Mouse (Mus musculus) monocyte, adult 5-6 weeks (primary cell): ENCODE measurements around the gene Exoc8. TPM values are rescaled to one million over a fixed set of nuclear protein-coding genes. Genes with fewer than 3 reads are reported as not detected.
A peak's percentile ranks its signal among the peaks of the same experiment; 100 is the strongest.

Experiments
- ATAC-seq: fragments of 153-309, 156-312 bp; replicated peaks from 2 replicates; pipeline ENCODE4 v1.8.0; 2017; ENCODE audit warnings: mild to moderate bottlenecking; ENCODE audit not compliant: low TSS enrichment, insufficient number of reproducible peaks, severe bottlenecking, poor library complexity, low FRiP score
- total RNA-seq: library from RNA; stranded (forward); fragments of 200-1000, 200-491, 200-594 nt; gene quantifications from 3 replicates; pipeline ENCODE4 v1.2.3, GENCODE M21; 2017

Exoc8 gene
- total RNA-seq, 1 experiment from 2014 or later: 13.2 TPM

DNA sequence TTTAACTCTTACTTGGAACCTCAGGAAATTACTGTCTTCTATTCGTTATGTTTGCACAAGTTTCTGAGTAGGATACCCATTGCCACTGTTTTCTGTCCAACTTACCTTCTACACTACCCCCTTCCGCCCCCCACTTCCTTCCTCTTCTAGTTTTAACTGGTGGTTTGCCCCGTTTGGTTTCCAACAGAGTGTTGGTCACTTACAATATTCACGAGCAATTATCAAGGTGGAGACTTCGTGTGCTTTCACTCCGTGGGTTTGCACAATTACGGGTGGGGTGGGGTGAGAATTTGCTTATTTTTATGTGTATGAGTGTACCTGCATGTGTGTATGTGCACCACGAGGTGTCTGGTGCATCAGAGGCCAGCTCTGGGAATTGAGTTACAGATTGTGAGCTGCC lies 33.8 kb downstream of the Exoc8 start:
- no peak for ATAC-seq

DNA sequence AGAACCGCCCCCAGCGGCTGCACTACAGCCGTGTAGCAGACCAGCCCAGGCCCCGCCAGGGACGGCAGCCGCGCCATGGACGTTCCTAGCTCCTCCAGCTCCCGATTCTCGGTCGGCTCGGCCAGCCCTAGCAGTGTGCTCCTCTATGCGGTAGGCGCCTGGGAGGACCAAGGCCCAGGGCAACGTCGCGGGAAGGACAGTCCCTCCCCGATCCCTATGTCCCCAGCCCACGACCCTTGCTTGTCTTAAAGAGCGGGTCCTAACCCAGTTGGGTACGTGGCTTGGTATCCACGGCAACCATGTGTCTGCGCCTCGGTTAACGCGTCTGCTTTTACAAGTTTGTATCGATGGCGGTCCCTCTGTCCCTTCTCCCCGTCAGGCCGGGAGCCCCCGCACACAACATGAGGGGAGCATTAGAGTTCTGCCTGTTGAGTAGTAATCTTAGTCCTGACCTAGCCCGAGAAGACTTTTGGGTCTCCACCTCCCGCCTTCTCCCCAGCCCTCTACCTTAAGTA lies 34.3 kb downstream of the Exoc8 start:
- ATAC-seq: no peak; the same call in 1 of the 2 replicates

DNA sequence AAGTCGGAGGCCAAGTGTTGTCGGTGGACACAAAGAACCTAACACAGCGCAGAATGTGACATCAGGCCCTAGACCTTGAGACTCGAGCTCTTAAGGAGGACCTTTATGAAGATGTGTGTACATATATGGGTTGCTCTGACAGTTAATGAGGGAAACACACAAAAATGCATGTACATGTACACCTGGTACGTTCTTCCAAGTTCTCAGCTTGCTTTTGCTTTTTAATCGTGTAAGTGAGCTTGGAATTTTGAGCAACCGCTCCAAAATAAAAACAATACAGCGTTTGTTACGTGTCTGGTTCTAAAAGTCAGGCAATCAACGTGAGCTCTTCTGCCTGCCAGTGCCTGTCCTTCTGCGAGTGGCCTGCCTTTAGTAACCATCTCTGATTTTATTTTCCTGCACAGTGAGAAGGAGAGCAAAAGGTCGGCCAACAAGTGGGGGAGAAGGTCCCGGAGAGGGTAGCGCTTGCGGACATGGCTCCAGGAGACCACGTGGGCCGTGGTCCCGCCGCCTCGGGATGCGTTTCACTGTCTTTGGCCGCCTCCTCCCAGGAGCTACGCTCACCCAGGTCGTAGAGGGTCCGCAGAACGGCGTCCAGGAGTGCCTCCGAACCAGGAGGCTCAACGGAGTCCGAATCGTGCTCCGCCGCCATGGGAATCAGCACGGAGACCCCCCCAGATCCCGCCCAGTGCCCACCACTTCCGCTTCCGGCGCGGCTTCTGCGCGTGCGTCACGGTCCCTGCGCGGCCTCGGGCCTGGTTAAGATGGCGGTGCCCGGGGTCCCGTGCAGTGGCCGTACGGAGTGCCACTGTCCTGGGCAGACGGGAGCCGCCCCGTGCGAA lies 35.0 kb downstream of the Exoc8 start, which contains the start of the genes Gnpat and 2810004N23Rik:
Gene Gnpat (plus strand): TSS at position 713 of the 842 bp plus-strand sequence.
Gene 2810004N23Rik (minus strand): TSS at position 800 of the 842 bp plus-strand sequence.
- ATAC-seq: peak; percentile 56

DNA sequence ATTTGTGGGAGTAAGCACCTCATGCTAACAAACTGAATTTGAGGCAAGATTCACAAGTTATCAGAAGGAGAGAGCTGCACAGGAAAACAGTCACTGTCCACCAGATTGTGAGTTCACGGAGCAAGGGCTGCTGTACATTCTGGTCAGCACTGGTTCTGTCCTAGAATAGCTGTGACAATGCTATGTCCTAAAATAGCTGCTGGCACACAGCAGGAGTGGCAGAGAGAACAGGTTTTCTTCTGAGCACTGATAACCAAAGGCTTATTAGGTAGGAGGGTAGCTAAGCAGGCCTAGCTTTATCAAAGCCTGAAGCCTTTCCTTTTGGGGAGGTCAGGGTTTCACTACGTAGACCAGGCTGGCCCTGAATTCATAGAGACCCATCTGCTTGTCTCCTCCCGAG lies 37.3 kb downstream of the Exoc8 start:
- no peak for ATAC-seq

DNA sequence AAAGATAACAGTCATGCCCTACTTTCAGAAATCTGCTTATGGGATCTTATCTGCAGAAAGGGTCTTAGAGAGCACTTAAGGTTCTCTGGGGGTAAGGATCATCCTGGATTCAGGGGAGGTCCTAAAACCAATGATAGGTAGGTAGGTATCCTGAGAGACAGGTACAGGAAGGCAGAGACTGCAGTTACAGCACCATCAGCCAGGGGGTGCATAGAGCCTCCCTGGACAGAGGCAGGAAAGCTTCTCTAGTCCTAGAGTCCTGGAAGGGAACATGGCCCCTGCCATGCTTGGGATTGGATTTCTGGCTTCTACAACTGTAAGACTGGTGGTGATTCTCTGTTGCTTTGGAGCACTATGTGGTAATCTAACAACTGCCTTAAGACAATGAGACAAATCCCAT lies 38.0 kb downstream of the Exoc8 start:
- ATAC-seq: 0 out of 2 replicates have a peak, but pooled peaks have one; percentile 29

DNA sequence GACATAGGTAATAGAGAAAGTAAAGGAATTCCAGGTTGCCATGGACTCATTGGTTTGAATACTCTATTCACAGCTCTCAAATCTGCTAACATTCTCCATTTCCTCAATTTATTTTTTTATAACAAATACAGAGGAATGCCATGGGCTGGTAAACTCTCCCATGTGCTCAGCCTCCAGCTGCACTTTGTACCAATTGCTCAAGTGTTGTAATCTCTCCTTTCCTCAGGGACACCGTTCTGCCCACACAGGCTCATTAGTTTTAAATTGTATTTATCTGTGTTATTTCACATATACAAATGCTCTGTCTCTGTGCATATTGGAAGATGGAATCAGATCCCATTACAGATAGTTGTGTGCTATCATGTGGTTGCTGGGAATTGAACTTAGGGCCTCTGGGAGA lies 44.0 kb downstream of the Exoc8 start:
- no peak for ATAC-seq

DNA sequence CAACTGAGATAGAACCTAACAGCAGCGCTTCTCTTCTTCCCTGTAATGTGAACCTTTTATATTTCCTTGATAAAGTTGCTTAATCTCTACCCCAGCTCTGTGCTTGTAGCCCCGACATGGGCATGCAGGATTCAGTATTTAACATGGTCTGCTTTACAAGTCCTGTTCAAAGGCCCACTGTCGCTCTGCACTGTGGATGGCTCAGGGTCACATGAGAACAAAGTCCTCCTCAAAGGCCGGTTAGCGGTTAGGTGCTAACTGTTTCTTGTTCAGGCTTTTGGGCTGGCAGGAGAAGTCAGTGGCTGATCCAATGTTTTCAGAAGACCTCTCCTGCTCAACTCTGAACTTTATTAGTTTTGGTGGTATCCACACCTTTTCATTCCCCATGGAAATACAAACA lies 51.9 kb downstream of the Exoc8 start:
- no peak for ATAC-seq

DNA sequence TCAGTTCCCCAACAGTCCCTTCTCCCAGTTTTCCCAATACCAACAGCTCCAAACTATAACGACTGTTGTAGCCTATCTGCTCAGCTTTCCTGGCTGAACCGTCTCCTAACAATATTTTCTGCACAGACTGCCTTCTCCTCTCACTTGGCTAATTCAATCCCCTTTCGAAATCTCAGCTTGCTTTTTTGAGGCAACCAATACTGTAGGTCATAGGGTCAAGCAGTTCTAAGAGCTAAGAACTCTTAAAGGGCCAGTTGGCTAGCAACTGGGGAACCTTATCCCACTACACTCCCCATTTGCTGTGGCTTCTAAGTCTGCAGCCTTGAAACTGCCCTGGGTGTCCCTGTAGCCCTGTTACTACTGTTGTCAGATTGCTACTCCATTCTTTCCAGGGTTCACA lies 52.4 kb downstream of the Exoc8 start:
- ATAC-seq: no peak

Other genes starting within 250 kb of the Exoc8 start
- 1.1 to 3.5 TPM (median 3.2 TPM) in 3 replicates for gene 2310022B05Rik, start 234.3 kb downstream of the Exoc8 start, total RNA-seq
- gene Ttc13, start 175.7 kb downstream of the Exoc8 start, total RNA-seq: 14.5 to 74.3 TPM (median 26.1 TPM) in 3 replicates
- 1.0 to 2.9 TPM in 2 of 3 replicates, not detected in the other for gene Arv1, start 175.6 kb downstream of the Exoc8 start, total RNA-seq
- 0.95 to 1.1 TPM in 2 of 3 replicates, not detected in the other for gene Fam89a, start 145.9 kb downstream of the Exoc8 start, total RNA-seq
- not detected in 3 replicates for gene Trim67, start 104.6 kb downstream of the Exoc8 start, total RNA-seq
- gene Gnpat, start 34.7 kb downstream of the Exoc8 start, total RNA-seq: 37.0 to 58.8 TPM (median 41.2 TPM) in 3 replicates
- 26.0 to 39.2 TPM (median 27.4 TPM) in 3 replicates for gene 2810004N23Rik, start 34.6 kb downstream of the Exoc8 start, total RNA-seq
- gene Sprtn, start 181 bp upstream of the Exoc8 start, total RNA-seq: 15.5 to 26.7 TPM (median 22.1 TPM) in 3 replicates
- 24.4 to 26.1 TPM (median 24.5 TPM) in 3 replicates for gene Egln1, start 51.6 kb upstream of the Exoc8 start, total RNA-seq
- gene Tsnax, start 115.3 kb upstream of the Exoc8 start, total RNA-seq: 61.3 to 84.4 TPM (median 71.8 TPM) in 3 replicates
- 3.9 to 11.4 TPM (median 7.1 TPM) in 3 replicates for gene Disc1, start 156.5 kb upstream of the Exoc8 start, total RNA-seq